Mouse (Mus musculus): Measurements from ENCODE around the gene Slc17a4. TPM values are rescaled to one million over a fixed set of nuclear protein-coding genes. Genes with fewer than 3 reads are reported as not detected.
A peak's percentile ranks its signal among the peaks of the same experiment; 100 is the strongest.

Gene Slc17a4
- 0.10 TPM in 1 of 2 replicates, not detected in the other for polyA plus RNA-seq (2014; fragmentation: Nextera tagmentation; extraction: Ambion mirVana)

DNA sequence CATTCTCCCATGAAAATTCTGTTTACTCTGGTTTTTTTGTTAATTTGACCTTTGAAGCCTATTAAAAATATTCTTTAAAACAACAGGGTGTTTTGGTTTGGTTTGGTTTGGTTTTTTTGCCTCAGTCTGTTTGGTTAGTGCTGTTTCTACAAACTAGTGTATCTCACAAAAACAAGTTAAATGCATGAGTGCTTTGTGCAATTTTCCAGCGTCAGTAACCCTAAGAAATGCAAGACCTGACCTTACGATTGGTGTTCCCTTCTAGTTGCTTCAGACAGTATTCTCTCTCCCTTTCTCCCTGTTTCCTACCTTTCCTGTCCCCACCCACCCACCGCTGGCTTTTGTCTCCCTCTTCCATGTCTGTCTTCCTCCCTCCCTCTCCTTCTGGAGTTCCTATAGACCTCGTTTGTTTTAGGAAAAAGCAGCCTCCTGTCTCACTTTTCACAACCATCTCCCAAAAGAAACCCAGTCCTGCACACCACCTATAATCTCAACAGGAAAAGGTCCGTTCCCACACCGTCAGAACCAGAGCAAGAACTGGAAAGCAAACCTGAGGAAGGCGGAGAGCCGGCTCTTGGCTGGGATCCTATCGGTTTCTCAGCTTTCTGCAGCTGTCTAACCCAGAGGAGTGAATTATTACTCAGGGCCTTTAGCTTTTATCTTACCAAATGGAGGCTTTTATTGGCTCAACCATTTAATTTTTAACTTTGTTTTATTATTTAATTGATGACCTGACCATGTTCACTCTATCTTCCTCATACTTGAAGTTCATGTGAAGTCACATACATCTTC is at the start of gene Slc17a4:
Gene Slc17a4 (minus strand): TSS at position 634 of the 792 bp plus-strand sequence.
- Histone ChIP-seq H3K4me3 (ENCODE audit: low read depth, low read length) (no peak within 1 kb of the TSS), H3K4me1 (ENCODE audit: control insufficient read depth, insufficient read depth, low read length) (no peaks in the 10 kb centered on the region), H3K9me3 (ENCODE audit: control insufficient read depth, low read length) (no peaks in the 10 kb centered on the region), H3K27ac (replicated peaks; ENCODE audit: low read depth, low read length) (no peak within 1 kb of the TSS), H3K27me3 (replicated peaks; ENCODE audit: control insufficient read depth, insufficient read depth, low read length) (no peaks in the 10 kb centered on the region), H3K4me2 (ENCODE audit: low read depth, low read length) (no peak within 1 kb of the TSS), H3K9ac (ENCODE audit: low read depth, low read length) (no peak within 1 kb of the TSS), H3K36me3 (ENCODE audit: control insufficient read depth, insufficient read depth, low read length) (no peaks in the 10 kb centered on the region)
- WGBS, result 67% methylated on average over 9 of the region's 9 CpGs
- no peak for DNase-seq (ENCODE audit: low spot score)
- no peak for ATAC-seq (ENCODE audit: low read depth)

- no peak overlapping the region for H3K9ac ChIP-seq (ENCODE audit: low read depth, low read length)
- no peaks in the 10 kb centered on the region for H3K27me3 ChIP-seq (replicated peaks; ENCODE audit: control insufficient read depth, insufficient read depth, low read length)
- ATAC-seq (ENCODE audit: low read depth) (no peak), DNase-seq (ENCODE audit: low spot score) (no peak)
- H3K4me2 ChIP-seq (ENCODE audit: low read depth, low read length), result no peak overlapping the region
- no peak overlapping the region for H3K4me3 ChIP-seq (ENCODE audit: low read depth, low read length)
- 9% methylated on average over 2 of the region's 2 CpGs for WGBS
- H3K27ac ChIP-seq (replicated peaks; ENCODE audit: low read depth, low read length), result no peak overlapping the region
- no peaks in the 10 kb centered on the region for H3K9me3 ChIP-seq (ENCODE audit: control insufficient read depth, low read length)
- H3K36me3 ChIP-seq (ENCODE audit: control insufficient read depth, insufficient read depth, low read length), result no peaks in the 10 kb centered on the region
- H3K4me1 ChIP-seq (ENCODE audit: control insufficient read depth, insufficient read depth, low read length), result no peaks in the 10 kb centered on the region
Measured at GRCm38 (mm10) chr13:23959776-23960175, 45.0 kb upstream of the Slc17a4 start.

DNA sequence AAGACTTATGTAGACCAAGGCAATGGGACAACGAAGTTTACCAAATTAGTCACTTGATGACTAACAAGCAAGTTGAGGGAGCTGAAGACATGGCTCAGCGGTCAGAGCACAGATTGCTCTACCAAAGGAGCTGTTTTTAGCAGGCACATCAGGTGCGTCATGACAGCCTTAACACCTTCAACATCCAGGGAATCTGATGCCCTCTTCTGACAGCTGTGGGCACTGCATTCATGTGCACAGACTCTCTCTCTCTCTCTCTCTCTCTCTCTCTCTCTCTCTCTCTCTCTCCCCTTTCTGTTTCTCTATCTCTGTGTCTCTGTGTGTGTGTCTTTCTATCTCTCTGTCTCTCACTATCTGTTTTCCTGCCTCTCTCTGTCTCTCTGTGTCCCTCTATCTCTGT is 36.1 kb upstream of the Slc17a4 start:
- Histone ChIP-seq H3K4me2 (ENCODE audit: low read depth, low read length) (no peak overlapping the region), H3K9me3 (ENCODE audit: control insufficient read depth, low read length) (no peaks in the 10 kb centered on the region), H3K27ac (replicated peaks; ENCODE audit: low read depth, low read length) (no peak overlapping the region), H3K4me3 (ENCODE audit: low read depth, low read length) (no peak overlapping the region), H3K36me3 (ENCODE audit: control insufficient read depth, insufficient read depth, low read length) (no peaks in the 10 kb centered on the region), H3K4me1 (ENCODE audit: control insufficient read depth, insufficient read depth, low read length) (no peaks in the 10 kb centered on the region), H3K27me3 (replicated peaks; ENCODE audit: control insufficient read depth, insufficient read depth, low read length) (no peaks in the 10 kb centered on the region), H3K9ac (ENCODE audit: low read depth, low read length) (no peak overlapping the region)
- DNase-seq (ENCODE audit: low spot score) (no peak), ATAC-seq (ENCODE audit: low read depth) (no peak)
- 74% methylated on average over 3 of the region's 3 CpGs for WGBS

- no peak overlapping the region for H3K9ac ChIP-seq (ENCODE audit: low read depth, low read length)
- H3K4me3 ChIP-seq (ENCODE audit: low read depth, low read length), result no peak overlapping the region
- H3K4me1 ChIP-seq (ENCODE audit: control insufficient read depth, insufficient read depth, low read length), result no peaks in the 10 kb centered on the region
- H3K27ac ChIP-seq (replicated peaks; ENCODE audit: low read depth, low read length), result no peak overlapping the region
- no peak overlapping the region for H3K4me2 ChIP-seq (ENCODE audit: low read depth, low read length)
- no peaks in the 10 kb centered on the region for H3K27me3 ChIP-seq (replicated peaks; ENCODE audit: control insufficient read depth, insufficient read depth, low read length)
- H3K36me3 ChIP-seq (ENCODE audit: control insufficient read depth, insufficient read depth, low read length), result no peaks in the 10 kb centered on the region
- WGBS, result 36% methylated on average over 14 of the region's 14 CpGs
- ATAC-seq (ENCODE audit: low read depth) (0 out of 2 replicates have a peak, but pooled peaks have one; percentile 33), DNase-seq (ENCODE audit: low spot score) (peak; percentile 65)
- no peaks in the 10 kb centered on the region for H3K9me3 ChIP-seq (ENCODE audit: control insufficient read depth, low read length)
Measured at GRCm38 (mm10) chr13:23949484-23950246, 34.9 kb upstream of the Slc17a4 start.

- H3K36me3 ChIP-seq (ENCODE audit: control insufficient read depth, insufficient read depth, low read length), result no peaks in the 10 kb centered on the region
- no peak overlapping the region for H3K27ac ChIP-seq (replicated peaks; ENCODE audit: low read depth, low read length)
- no peaks in the 10 kb centered on the region for H3K27me3 ChIP-seq (replicated peaks; ENCODE audit: control insufficient read depth, insufficient read depth, low read length)
- no peak overlapping the region for H3K4me3 ChIP-seq (ENCODE audit: low read depth, low read length)
- no peak overlapping the region for H3K9ac ChIP-seq (ENCODE audit: low read depth, low read length)
- H3K4me2 ChIP-seq (ENCODE audit: low read depth, low read length), result no peak overlapping the region
- 27% methylated on average over 2 of the region's 2 CpGs for WGBS
- no peaks in the 10 kb centered on the region for H3K4me1 ChIP-seq (ENCODE audit: control insufficient read depth, insufficient read depth, low read length)
- DNase-seq (ENCODE audit: low spot score) (no peak), ATAC-seq (ENCODE audit: low read depth) (no peak)
- no peaks in the 10 kb centered on the region for H3K9me3 ChIP-seq (ENCODE audit: control insufficient read depth, low read length)
Measured at GRCm38 (mm10) chr13:23946254-23946653, 31.4 kb upstream of the Slc17a4 start.

DNA sequence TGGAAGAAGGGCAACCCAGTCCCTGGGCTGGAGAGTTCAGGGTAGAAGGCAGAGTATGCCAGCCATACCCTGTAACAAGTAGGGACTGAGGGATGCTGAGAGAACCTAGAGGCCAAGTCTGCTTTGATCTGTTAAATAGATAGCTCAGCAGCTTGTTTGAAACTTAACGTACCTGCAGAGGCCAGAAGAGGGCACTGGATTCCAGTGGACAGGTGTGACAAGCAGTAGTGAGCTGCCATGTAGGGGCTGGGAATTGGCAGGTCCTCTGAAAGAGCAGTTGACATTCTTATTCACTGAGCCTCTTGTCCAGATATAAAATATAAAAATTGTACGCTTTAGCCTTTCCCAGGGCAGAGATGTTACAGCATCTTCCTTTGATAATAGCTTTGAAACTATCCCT is 28.1 kb upstream of the Slc17a4 start:
- Histone ChIP-seq H3K4me1 (ENCODE audit: control insufficient read depth, insufficient read depth, low read length) (no peaks in the 10 kb centered on the region), H3K4me2 (ENCODE audit: low read depth, low read length) (no peak overlapping the region), H3K36me3 (ENCODE audit: control insufficient read depth, insufficient read depth, low read length) (no peaks in the 10 kb centered on the region), H3K27ac (replicated peaks; ENCODE audit: low read depth, low read length) (no peak overlapping the region), H3K4me3 (ENCODE audit: low read depth, low read length) (no peak overlapping the region), H3K9ac (ENCODE audit: low read depth, low read length) (no peak overlapping the region), H3K27me3 (replicated peaks; ENCODE audit: control insufficient read depth, insufficient read depth, low read length) (no peaks in the 10 kb centered on the region), H3K9me3 (ENCODE audit: control insufficient read depth, low read length) (no peaks in the 10 kb centered on the region)
- ATAC-seq (ENCODE audit: low read depth), result no peak
- WGBS, result 38% methylated on average over 2 of the region's 2 CpGs
- DNase-seq (ENCODE audit: low spot score), result peak; percentile 7

GRCm38 (mm10) chr13:23940291-23940690 is 25.5 kb upstream of the Slc17a4 start:
- Histone ChIP-seq H3K27ac (replicated peaks; ENCODE audit: low read depth, low read length) (no peak overlapping the region), H3K4me2 (ENCODE audit: low read depth, low read length) (no peak overlapping the region), H3K36me3 (ENCODE audit: control insufficient read depth, insufficient read depth, low read length) (no peaks in the 10 kb centered on the region), H3K4me1 (ENCODE audit: control insufficient read depth, insufficient read depth, low read length) (no peaks in the 10 kb centered on the region), H3K27me3 (replicated peaks; ENCODE audit: control insufficient read depth, insufficient read depth, low read length) (no peaks in the 10 kb centered on the region), H3K9me3 (ENCODE audit: control insufficient read depth, low read length) (no peaks in the 10 kb centered on the region), H3K9ac (ENCODE audit: low read depth, low read length) (no peak overlapping the region), H3K4me3 (ENCODE audit: low read depth, low read length) (no peak overlapping the region)
- ATAC-seq (ENCODE audit: low read depth), result peak; percentile 37; the same call in 1 of the 2 replicates
- WGBS, result 49% methylated on average over 6 of the region's 6 CpGs
- peak; percentile 39 for DNase-seq (ENCODE audit: low spot score)

- DNase-seq (ENCODE audit: low spot score), result no peak
- Histone ChIP-seq H3K9me3 (ENCODE audit: control insufficient read depth, low read length) (no peaks in the 10 kb centered on the region), H3K4me1 (ENCODE audit: control insufficient read depth, insufficient read depth, low read length) (no peaks in the 10 kb centered on the region), H3K27me3 (replicated peaks; ENCODE audit: control insufficient read depth, insufficient read depth, low read length) (no peaks in the 10 kb centered on the region), H3K4me2 (ENCODE audit: low read depth, low read length) (no peak overlapping the region), H3K27ac (replicated peaks; ENCODE audit: low read depth, low read length) (no peak overlapping the region), H3K4me3 (ENCODE audit: low read depth, low read length) (no peak overlapping the region), H3K36me3 (ENCODE audit: control insufficient read depth, insufficient read depth, low read length) (no peaks in the 10 kb centered on the region), H3K9ac (ENCODE audit: low read depth, low read length) (no peak overlapping the region)
- ATAC-seq (ENCODE audit: low read depth), result no peak
- 87% methylated on average over 1 of the region's 1 CpGs for WGBS
Measured at GRCm38 (mm10) chr13:23938699-23939098, 23.9 kb upstream of the Slc17a4 start.

All from embryonic facial prominence, embryonic 14.5 days (tissue).